Mouse (Mus musculus): Measurements from ENCODE around the gene Zpbp2. TPM values are rescaled to one million over a fixed set of nuclear protein-coding genes. Genes with fewer than 3 reads are reported as not detected.

Gene Zpbp2
- polyA plus RNA-seq, 1 experiment: not detected

- Histone ChIP-seq H3K27me3 (ENCODE audit: control insufficient read depth, insufficient read depth, insufficient read length) (peaks cover 15% of the 10 kb centered on the region), H3K36me3 (ENCODE audit: control insufficient read depth, insufficient read depth) (peaks cover 11% of the 10 kb centered on the region), H3K4me3 (ENCODE audit: insufficient read depth, poor library complexity, severe bottlenecking) (peak within 1 kb of the TSS; percentile 74), H3K79me2 (ENCODE audit: control insufficient read depth, insufficient read depth) (peaks cover 31% of the 10 kb centered on the region), H3K79me3 (ENCODE audit: low read depth) (peaks cover 13% of the 10 kb centered on the region), H3ac (ENCODE audit: control insufficient read depth, insufficient read length, low read depth) (peak within 1 kb of the TSS; percentile 89)
- peak; percentile 6 for TF ChIP-seq USF1 (IDR thresholded peaks at IDR 0.05; ENCODE audit: low read depth)
- no peak for TF ChIP-seq CTCF (IDR thresholded peaks at IDR 0.05; ENCODE audit: control insufficient read depth, insufficient read depth, insufficient read length)
- TF ChIP-seq MYOD1 (IDR thresholded peaks at IDR 0.05; ENCODE audit: control insufficient read depth, insufficient read length, low read depth): no peak
- peak; percentile 80 for TF ChIP-seq CEBPB (IDR thresholded peaks at IDR 0.05; ENCODE audit: low read depth)
- TF ChIP-seq FOSL1 (IDR thresholded peaks at IDR 0.05; ENCODE audit: insufficient read depth, low read length, poor library complexity, severe bottlenecking): no peak
- peak; percentile 24 for TF ChIP-seq MAX (IDR thresholded peaks at IDR 0.05)
- no peak for TF ChIP-seq MYOG (IDR thresholded peaks at IDR 0.05; ENCODE audit: control insufficient read depth, extremely low read depth, insufficient read length)
Measured at GRCm38 (mm10) chr11:98586892-98587563, 36.1 kb downstream of the Zpbp2 start, which contains the start of gene Ormdl3. Gene Ormdl3, minus strand, starts transcription at chr11:98587368.

- Histone ChIP-seq H3K36me3 (ENCODE audit: control insufficient read depth, insufficient read depth) (peaks cover 6% of the 10 kb centered on the region), H3K79me3 (ENCODE audit: low read depth) (peaks cover 13% of the 10 kb centered on the region), H3ac (ENCODE audit: control insufficient read depth, insufficient read length, low read depth) (no peak overlapping the region), H3K27me3 (ENCODE audit: control insufficient read depth, insufficient read depth, insufficient read length) (peaks cover 23% of the 10 kb centered on the region), H3K4me3 (ENCODE audit: insufficient read depth, poor library complexity, severe bottlenecking) (peak overlapping the region; percentile 16), H3K79me2 (ENCODE audit: control insufficient read depth, insufficient read depth) (peaks cover 31% of the 10 kb centered on the region)
- TF ChIP-seq FOSL1 (IDR thresholded peaks at IDR 0.05; ENCODE audit: insufficient read depth, low read length, poor library complexity, severe bottlenecking): no peak
- TF ChIP-seq MAX (IDR thresholded peaks at IDR 0.05): peak; percentile 4
- TF ChIP-seq MYOD1 (IDR thresholded peaks at IDR 0.05; ENCODE audit: control insufficient read depth, insufficient read length, low read depth): no peak
Measured at GRCm38 (mm10) chr11:98587684-98588546, 37.0 kb downstream of the Zpbp2 start.

- H3K4me3 ChIP-seq (ENCODE audit: insufficient read depth, poor library complexity, severe bottlenecking): no peak overlapping the region
- peaks cover 31% of the 10 kb centered on the region for H3K79me2 ChIP-seq (ENCODE audit: control insufficient read depth, insufficient read depth)
- no peak for TF ChIP-seq USF1 (IDR thresholded peaks at IDR 0.05; ENCODE audit: low read depth)
- no peak for TF ChIP-seq FOSL1 (IDR thresholded peaks at IDR 0.05; ENCODE audit: insufficient read depth, low read length, poor library complexity, severe bottlenecking)
- no peak for TF ChIP-seq CTCF (IDR thresholded peaks at IDR 0.05; ENCODE audit: control insufficient read depth, insufficient read depth, insufficient read length)
- no peak for TF ChIP-seq MYOG (IDR thresholded peaks at IDR 0.05; ENCODE audit: control insufficient read depth, extremely low read depth, insufficient read length)
- no peak for TF ChIP-seq CEBPB (IDR thresholded peaks at IDR 0.05; ENCODE audit: low read depth)
- TF ChIP-seq MYOD1 (IDR thresholded peaks at IDR 0.05; ENCODE audit: control insufficient read depth, insufficient read length, low read depth): no peak
- no peak for TF ChIP-seq MAX (IDR thresholded peaks at IDR 0.05)
- H3K36me3 ChIP-seq (ENCODE audit: control insufficient read depth, insufficient read depth): no peaks in the 10 kb centered on the region
- H3K79me3 ChIP-seq (ENCODE audit: low read depth): peaks cover 13% of the 10 kb centered on the region
- H3ac ChIP-seq (ENCODE audit: control insufficient read depth, insufficient read length, low read depth): no peak overlapping the region
- H3K27me3 ChIP-seq (ENCODE audit: control insufficient read depth, insufficient read depth, insufficient read length): peaks cover 31% of the 10 kb centered on the region
Measured at GRCm38 (mm10) chr11:98588833-98589281, 38.0 kb downstream of the Zpbp2 start.

GRCm38 (mm10) chr11:98589306-98589705, 38.4 kb downstream of the Zpbp2 start:
- Histone ChIP-seq H3K36me3 (ENCODE audit: control insufficient read depth, insufficient read depth) (no peaks in the 10 kb centered on the region), H3K27me3 (ENCODE audit: control insufficient read depth, insufficient read depth, insufficient read length) (peaks cover 36% of the 10 kb centered on the region), H3K4me3 (ENCODE audit: insufficient read depth, poor library complexity, severe bottlenecking) (no peak overlapping the region), H3ac (ENCODE audit: control insufficient read depth, insufficient read length, low read depth) (no peak overlapping the region), H3K79me3 (ENCODE audit: low read depth) (peaks cover 13% of the 10 kb centered on the region), H3K79me2 (ENCODE audit: control insufficient read depth, insufficient read depth) (peaks cover 26% of the 10 kb centered on the region)
- TF ChIP-seq CEBPB (IDR thresholded peaks at IDR 0.05; ENCODE audit: low read depth) (no peak), MAX (IDR thresholded peaks at IDR 0.05) (no peak), CTCF (IDR thresholded peaks at IDR 0.05; ENCODE audit: control insufficient read depth, insufficient read depth, insufficient read length) (no peak), MYOD1 (IDR thresholded peaks at IDR 0.05; ENCODE audit: control insufficient read depth, insufficient read length, low read depth) (no peak), MYOG (IDR thresholded peaks at IDR 0.05; ENCODE audit: control insufficient read depth, extremely low read depth, insufficient read length) (no peak), FOSL1 (IDR thresholded peaks at IDR 0.05; ENCODE audit: insufficient read depth, low read length, poor library complexity, severe bottlenecking) (no peak), USF1 (IDR thresholded peaks at IDR 0.05; ENCODE audit: low read depth) (no peak)

GRCm38 (mm10) chr11:98590548-98591445, 39.9 kb downstream of the Zpbp2 start:
- H3K79me2 ChIP-seq (ENCODE audit: control insufficient read depth, insufficient read depth): peaks cover 11% of the 10 kb centered on the region
- no peak overlapping the region for H3ac ChIP-seq (ENCODE audit: control insufficient read depth, insufficient read length, low read depth)
- TF ChIP-seq FOSL1 (IDR thresholded peaks at IDR 0.05; ENCODE audit: insufficient read depth, low read length, poor library complexity, severe bottlenecking) (no peak), CTCF (IDR thresholded peaks at IDR 0.05; ENCODE audit: control insufficient read depth, insufficient read depth, insufficient read length) (no peak), MAX (IDR thresholded peaks at IDR 0.05) (no peak), MYOD1 (IDR thresholded peaks at IDR 0.05; ENCODE audit: control insufficient read depth, insufficient read length, low read depth) (no peak), USF1 (IDR thresholded peaks at IDR 0.05; ENCODE audit: low read depth) (no peak), MYOG (IDR thresholded peaks at IDR 0.05; ENCODE audit: control insufficient read depth, extremely low read depth, insufficient read length) (no peak), CEBPB (IDR thresholded peaks at IDR 0.05; ENCODE audit: low read depth) (no peak)
- peaks cover 48% of the 10 kb centered on the region for H3K27me3 ChIP-seq (ENCODE audit: control insufficient read depth, insufficient read depth, insufficient read length)
- peaks cover 4% of the 10 kb centered on the region for H3K79me3 ChIP-seq (ENCODE audit: low read depth)
- H3K4me3 ChIP-seq (ENCODE audit: insufficient read depth, poor library complexity, severe bottlenecking): no peak overlapping the region
- H3K36me3 ChIP-seq (ENCODE audit: control insufficient read depth, insufficient read depth): no peaks in the 10 kb centered on the region

All from C2C12 (cell line).